Mouse (Mus musculus): ENCODE results near the gene Nrg3. TPM values are rescaled to one million over a fixed set of nuclear protein-coding genes. Genes with fewer than 3 reads are reported as not detected.

Nrg3 gene
- polyA plus RNA-seq, 1 experiment: not detected

- H3K4me3 ChIP-seq (replicated peaks): no peak overlapping the region
- TF ChIP-seq TAL1 (IDR thresholded peaks at IDR 0.05; ENCODE audit: low read length): no peak
- no peak for TF ChIP-seq GATA1 (IDR thresholded peaks at IDR 0.05; ENCODE audit: low read length)
- H3K27me3 ChIP-seq (ENCODE audit: control insufficient read depth): no peaks in the 10 kb centered on the region
- H3K9me3 ChIP-seq (ENCODE audit: control insufficient read depth, low read length): no peaks in the 10 kb centered on the region
- H3K36me3 ChIP-seq (ENCODE audit: control insufficient read depth): no peaks in the 10 kb centered on the region
- no peaks in the 10 kb centered on the region for H3K4me1 ChIP-seq (ENCODE audit: control insufficient read depth)
These were observed 697.4 kb downstream of the Nrg3 start for GRCm38 (mm10) chr14:38775291-38776116.

- no peaks in the 10 kb centered on the region for H3K27me3 ChIP-seq (ENCODE audit: control insufficient read depth)
- no peaks in the 10 kb centered on the region for H3K9me3 ChIP-seq (ENCODE audit: control insufficient read depth, low read length)
- no peaks in the 10 kb centered on the region for H3K4me1 ChIP-seq (ENCODE audit: control insufficient read depth)
- no peaks in the 10 kb centered on the region for H3K36me3 ChIP-seq (ENCODE audit: control insufficient read depth)
- no peak for TF ChIP-seq GATA1 (IDR thresholded peaks at IDR 0.05; ENCODE audit: low read length)
- no peak for TF ChIP-seq TAL1 (IDR thresholded peaks at IDR 0.05; ENCODE audit: low read length)
- no peak overlapping the region for H3K4me3 ChIP-seq (replicated peaks)
These were observed 698.1 kb downstream of the Nrg3 start for GRCm38 (mm10) chr14:38774811-38775210.

GRCm38 (mm10) chr14:38730465-38730864, 742.4 kb downstream of the Nrg3 start:
- Histone ChIP-seq H3K4me3 (replicated peaks) (no peak overlapping the region), H3K36me3 (ENCODE audit: control insufficient read depth) (no peaks in the 10 kb centered on the region), H3K9me3 (ENCODE audit: control insufficient read depth, low read length) (no peaks in the 10 kb centered on the region), H3K4me1 (ENCODE audit: control insufficient read depth) (no peaks in the 10 kb centered on the region), H3K27me3 (ENCODE audit: control insufficient read depth) (no peaks in the 10 kb centered on the region)
- no peak for TF ChIP-seq TAL1 (IDR thresholded peaks at IDR 0.05; ENCODE audit: low read length)
- no peak for TF ChIP-seq GATA1 (IDR thresholded peaks at IDR 0.05; ENCODE audit: low read length)

- H3K4me3 ChIP-seq (replicated peaks): no peak overlapping the region
- H3K4me1 ChIP-seq (ENCODE audit: control insufficient read depth): no peaks in the 10 kb centered on the region
- H3K9me3 ChIP-seq (ENCODE audit: control insufficient read depth, low read length): no peaks in the 10 kb centered on the region
- no peaks in the 10 kb centered on the region for H3K36me3 ChIP-seq (ENCODE audit: control insufficient read depth)
- no peaks in the 10 kb centered on the region for H3K27me3 ChIP-seq (ENCODE audit: control insufficient read depth)
- TF ChIP-seq TAL1 (IDR thresholded peaks at IDR 0.05; ENCODE audit: low read length) (no peak), GATA1 (IDR thresholded peaks at IDR 0.05; ENCODE audit: low read length) (no peak)
These were observed 769.0 kb downstream of the Nrg3 start for GRCm38 (mm10) chr14:38703894-38704293.

GRCm38 (mm10) chr14:38702596-38703393, 770.1 kb downstream of the Nrg3 start:
- H3K4me3 ChIP-seq (replicated peaks): no peak overlapping the region
- no peaks in the 10 kb centered on the region for H3K36me3 ChIP-seq (ENCODE audit: control insufficient read depth)
- H3K9me3 ChIP-seq (ENCODE audit: control insufficient read depth, low read length): no peaks in the 10 kb centered on the region
- TF ChIP-seq TAL1 (IDR thresholded peaks at IDR 0.05; ENCODE audit: low read length) (no peak), GATA1 (IDR thresholded peaks at IDR 0.05; ENCODE audit: low read length) (no peak)
- H3K4me1 ChIP-seq (ENCODE audit: control insufficient read depth): no peaks in the 10 kb centered on the region
- H3K27me3 ChIP-seq (ENCODE audit: control insufficient read depth): no peaks in the 10 kb centered on the region

- Histone ChIP-seq H3K36me3 (ENCODE audit: control insufficient read depth) (no peaks in the 10 kb centered on the region), H3K27me3 (ENCODE audit: control insufficient read depth) (no peaks in the 10 kb centered on the region), H3K9me3 (ENCODE audit: control insufficient read depth, low read length) (no peaks in the 10 kb centered on the region), H3K4me3 (replicated peaks) (no peak overlapping the region), H3K4me1 (ENCODE audit: control insufficient read depth) (no peaks in the 10 kb centered on the region)
- TF ChIP-seq GATA1 (IDR thresholded peaks at IDR 0.05; ENCODE audit: low read length) (no peak), TAL1 (IDR thresholded peaks at IDR 0.05; ENCODE audit: low read length) (no peak)
These were observed 771.5 kb downstream of the Nrg3 start for GRCm38 (mm10) chr14:38701413-38701812.

GRCm38 (mm10) chr14:38700972-38701371, 771.9 kb downstream of the Nrg3 start:
- H3K27me3 ChIP-seq (ENCODE audit: control insufficient read depth): no peaks in the 10 kb centered on the region
- no peaks in the 10 kb centered on the region for H3K4me1 ChIP-seq (ENCODE audit: control insufficient read depth)
- TF ChIP-seq TAL1 (IDR thresholded peaks at IDR 0.05; ENCODE audit: low read length) (no peak), GATA1 (IDR thresholded peaks at IDR 0.05; ENCODE audit: low read length) (no peak)
- H3K9me3 ChIP-seq (ENCODE audit: control insufficient read depth, low read length): no peaks in the 10 kb centered on the region
- no peak overlapping the region for H3K4me3 ChIP-seq (replicated peaks)
- no peaks in the 10 kb centered on the region for H3K36me3 ChIP-seq (ENCODE audit: control insufficient read depth)

- no peaks in the 10 kb centered on the region for H3K36me3 ChIP-seq (ENCODE audit: control insufficient read depth)
- H3K27me3 ChIP-seq (ENCODE audit: control insufficient read depth): no peaks in the 10 kb centered on the region
- H3K4me3 ChIP-seq (replicated peaks): no peak overlapping the region
- no peaks in the 10 kb centered on the region for H3K9me3 ChIP-seq (ENCODE audit: control insufficient read depth, low read length)
- no peaks in the 10 kb centered on the region for H3K4me1 ChIP-seq (ENCODE audit: control insufficient read depth)
- no peak for TF ChIP-seq GATA1 (IDR thresholded peaks at IDR 0.05; ENCODE audit: low read length)
- TF ChIP-seq TAL1 (IDR thresholded peaks at IDR 0.05; ENCODE audit: low read length): no peak
These were observed 812.9 kb downstream of the Nrg3 start for GRCm38 (mm10) chr14:38659973-38660372.

- no peaks in the 10 kb centered on the region for H3K4me1 ChIP-seq (ENCODE audit: control insufficient read depth)
- TF ChIP-seq GATA1 (IDR thresholded peaks at IDR 0.05; ENCODE audit: low read length): no peak
- no peak for TF ChIP-seq TAL1 (IDR thresholded peaks at IDR 0.05; ENCODE audit: low read length)
- no peaks in the 10 kb centered on the region for H3K27me3 ChIP-seq (ENCODE audit: control insufficient read depth)
- H3K4me3 ChIP-seq (replicated peaks): no peak overlapping the region
- H3K9me3 ChIP-seq (ENCODE audit: control insufficient read depth, low read length): no peaks in the 10 kb centered on the region
- no peaks in the 10 kb centered on the region for H3K36me3 ChIP-seq (ENCODE audit: control insufficient read depth)
These were observed 835.8 kb downstream of the Nrg3 start for GRCm38 (mm10) chr14:38637070-38637469.

Measured in erythroblast, embryonic 14.5 days (primary cell).